Mouse (Mus musculus) ES-E14 (cell line): ENCODE measurements at regions not wholly inside any gene's neighbourhood (a gene's known extent, or its start where the extent isn't known, plus 50 kb on each side); places are given as distances from the start of the nearest gene placed in this dataset.

Experiments used
- CHD2 ChIP-seq: IDR thresholded peaks from 2 replicates; pipeline ENCODE4 v1.6.1; 2014; ENCODE audit warnings: mild to moderate bottlenecking, low read depth, low read length, inconsistent platforms
- HCFC1 ChIP-seq: IDR thresholded peaks from 2 replicates; pipeline ENCODE4 v1.6.1; 2012; ENCODE audit warnings: low read length, inconsistent platforms, borderline replicate concordance; ENCODE audit not compliant: insufficient read depth
- MAFK ChIP-seq: IDR thresholded peaks from 2 replicates; pipeline ENCODE4 v1.6.1; 2014; ENCODE audit warnings: mild to moderate bottlenecking, low read depth, low read length, inconsistent platforms; ENCODE audit not compliant: insufficient read depth
- ZC3H11A ChIP-seq: IDR thresholded peaks from 2 replicates; pipeline ENCODE4 v1.6.1; 2012; ENCODE audit warnings: low read depth, mild to moderate bottlenecking, inconsistent platforms, low read length, borderline replicate concordance
- ZNF384 ChIP-seq: IDR thresholded peaks from 2 replicates; pipeline ENCODE4 v1.6.1; 2012; ENCODE audit warnings: low read depth, low read length, inconsistent platforms

DNA sequence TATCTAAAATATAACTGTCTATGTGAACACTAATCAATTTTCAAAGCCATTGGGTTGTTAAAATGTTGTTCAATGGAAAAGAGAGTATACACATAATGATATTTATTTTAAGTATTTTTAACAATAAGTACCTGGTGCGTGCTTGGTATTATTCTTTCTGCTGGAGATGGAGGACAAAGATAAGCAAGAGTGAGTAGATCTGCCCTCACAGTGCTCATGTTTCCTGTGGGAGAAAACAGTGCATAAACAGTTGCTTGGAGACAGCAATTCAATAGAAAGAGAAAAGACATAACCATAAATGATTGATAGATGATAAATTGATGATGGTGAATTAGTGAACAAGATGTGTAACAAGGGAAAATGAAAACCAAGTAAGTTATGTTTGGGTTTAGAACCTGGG, 384.4 kb upstream of the Cblb start:
- TF ChIP-seq CHD2 (no peak), MAFK (no peak), HCFC1 (no peak), ZNF384 (no peak), ZC3H11A (no peak)
